Mouse (Mus musculus) lung, embryonic 16.5 days (tissue): ENCODE measurements around the gene Mapkapk2. TPM values are rescaled to one million over a fixed set of nuclear protein-coding genes. Genes with fewer than 3 reads are reported as not detected.
A peak's percentile ranks its signal among the peaks of the same experiment; 100 is the strongest.

ENCODE experiments used
- ATAC-seq: fragments of 200-750 bp; cut with Nextera tagmentation; 2 replicates; pipeline ENCODE4 v1.8.0; 2017; ENCODE audit warnings: low read depth, mild to moderate bottlenecking, moderate library complexity
- H3K27ac ChIP-seq: fragments of 300-500 bp; sonication (generic); 2 replicates; pipeline ENCODE4 v1.5.1; 2014; ENCODE audit warnings: mild to moderate bottlenecking, control low read depth, low read length
- H3K27me3 ChIP-seq: fragments of 300-500 bp; sonication (generic); 2 replicates; pipeline ENCODE4 v1.6.1; 2014; ENCODE audit warnings: low read depth, low read length, mixed read lengths; ENCODE audit not compliant: control insufficient read depth, insufficient read depth
- H3K36me3 ChIP-seq: fragments of 300-500 bp; sonication (generic); 2 replicates; pipeline ENCODE4 v1.6.1; 2014; ENCODE audit warnings: low read length; ENCODE audit not compliant: control insufficient read depth, insufficient read depth
- H3K4me1 ChIP-seq: fragments of 300-500 bp; sonication (generic); replicated peaks from 2 replicates; pipeline ENCODE4 v1.6.1; 2014; ENCODE audit warnings: low read length, mixed read lengths; ENCODE audit not compliant: control insufficient read depth, insufficient read depth
- H3K4me2 ChIP-seq: fragments of 300-500 bp; sonication (generic); 2 replicates; pipeline ENCODE4 v1.6.1; 2014; ENCODE audit warnings: low read depth, low read length, control low read depth
- H3K4me3 ChIP-seq: fragments of 300-500 bp; sonication (generic); 2 replicates; pipeline ENCODE4 v1.5.1; 2014; ENCODE audit warnings: mild to moderate bottlenecking, low read length, control low read depth
- H3K9ac ChIP-seq: fragments of 300-500 bp; sonication (generic); 2 replicates; pipeline ENCODE4 v1.6.1; 2014; ENCODE audit warnings: low read length, control low read depth
- H3K9me3 ChIP-seq: fragments of 300-500 bp; sonication (generic); 2 replicates; pipeline ENCODE4 v1.6.1; 2016; ENCODE audit warnings: low read length; ENCODE audit not compliant: control insufficient read depth
- WGBS: fragments of 180-500 bp; shearing (Covaris S2); extraction: QIAGEN DNeasy Blood & Tissue Kit; methylation state at CpG from one replicate; pipeline ENCODE4 v1.1.7; 2014; 5-methylcytosine and 5-hydroxymethylcytosine counted together
- polyA plus RNA-seq: library from polyadenylated mRNA; unstranded; fragments of >200 nt; fragmentation: Nextera tagmentation; extraction: Ambion mirVana; gene quantifications from 2 replicates; pipeline ENCODE4 v1.2.1, GENCODE M21; 2015

Mapkapk2 gene
- polyA plus RNA-seq, 1 experiment from 2014 or later, result 41.3 TPM

- 0 out of 2 replicates have a peak overlapping the region, but pooled peaks have one; percentile 12 for H3K4me2 ChIP-seq
- no peak overlapping the region for H3K27ac ChIP-seq
- ATAC-seq, result no peak
- no peak overlapping the region for H3K9ac ChIP-seq
- peaks cover 2% of the 10 kb centered on the region; the same call in 1 of the 2 replicates for H3K4me1 ChIP-seq
- H3K36me3 ChIP-seq, result no peaks in the 10 kb centered on the region
- no peaks in the 10 kb centered on the region for H3K9me3 ChIP-seq
- peak overlapping the region; percentile 21 for H3K4me3 ChIP-seq
- 24% methylated on average over 5 of the region's 5 CpGs for WGBS
- no peaks in the 10 kb centered on the region for H3K27me3 ChIP-seq
These were observed 39.5 kb upstream of the Mapkapk2 start for GRCm38 (mm10) chr1:131137111-131137510.

- Histone ChIP-seq H3K27ac (no peak overlapping the region), H3K4me2 (no peak overlapping the region), H3K9ac (no peak overlapping the region), H3K4me3 (no peak overlapping the region), H3K27me3 (no peaks in the 10 kb centered on the region), H3K4me1 (peaks cover 2% of the 10 kb centered on the region; the same call in 1 of the 2 replicates), H3K36me3 (no peaks in the 10 kb centered on the region), H3K9me3 (no peaks in the 10 kb centered on the region)
- no peak for ATAC-seq
- WGBS, result 68% methylated on average over 10 of the region's 10 CpGs
These were observed 38.5 kb upstream of the Mapkapk2 start for GRCm38 (mm10) chr1:131135960-131136629.

GRCm38 (mm10) chr1:131134942-131135522 lies 37.4 kb upstream of the Mapkapk2 start:
- Histone ChIP-seq H3K27ac (no peak overlapping the region), H3K36me3 (no peaks in the 10 kb centered on the region), H3K9me3 (no peaks in the 10 kb centered on the region), H3K27me3 (no peaks in the 10 kb centered on the region), H3K4me2 (no peak overlapping the region), H3K4me3 (no peak overlapping the region), H3K4me1 (peaks cover 2% of the 10 kb centered on the region; the same call in 1 of the 2 replicates), H3K9ac (no peak overlapping the region)
- no peak for ATAC-seq
- 45% methylated on average over 8 of the region's 8 CpGs for WGBS

- Histone ChIP-seq H3K9me3 (no peaks in the 10 kb centered on the region), H3K4me2 (no peak overlapping the region), H3K9ac (no peak overlapping the region), H3K4me3 (no peak overlapping the region), H3K4me1 (peaks cover 2% of the 10 kb centered on the region; the same call in 1 of the 2 replicates), H3K27ac (no peak overlapping the region), H3K36me3 (peaks cover 6% of the 10 kb centered on the region), H3K27me3 (no peaks in the 10 kb centered on the region)
- no peak for ATAC-seq
- WGBS, result 67% methylated on average over 6 of the region's 6 CpGs
These were observed 36.6 kb upstream of the Mapkapk2 start for GRCm38 (mm10) chr1:131134231-131134630.

GRCm38 (mm10) chr1:131125987-131126744 lies 28.5 kb upstream of the Mapkapk2 start:
- H3K27me3 ChIP-seq, result no peaks in the 10 kb centered on the region
- no peak for ATAC-seq
- peaks cover 10% of the 10 kb centered on the region for H3K36me3 ChIP-seq
- no peak overlapping the region for H3K27ac ChIP-seq
- no peak overlapping the region for H3K4me3 ChIP-seq
- no peak overlapping the region for H3K4me2 ChIP-seq
- no peaks in the 10 kb centered on the region for H3K9me3 ChIP-seq
- WGBS, result 42% methylated on average over 11 of the region's 11 CpGs
- no peaks in the 10 kb centered on the region for H3K4me1 ChIP-seq
- no peak overlapping the region for H3K9ac ChIP-seq

GRCm38 (mm10) chr1:131123522-131124265 lies 26.1 kb upstream of the Mapkapk2 start:
- H3K27me3 ChIP-seq, result no peaks in the 10 kb centered on the region
- peaks cover 4% of the 10 kb centered on the region; the same call in 1 of the 2 replicates for H3K4me1 ChIP-seq
- no peak overlapping the region for H3K9ac ChIP-seq
- H3K27ac ChIP-seq, result no peak overlapping the region
- no peak overlapping the region for H3K4me3 ChIP-seq
- H3K4me2 ChIP-seq, result no peak overlapping the region
- H3K9me3 ChIP-seq, result no peaks in the 10 kb centered on the region
- ATAC-seq, result no peak
- H3K36me3 ChIP-seq, result no peaks in the 10 kb centered on the region
- 45% methylated on average over 10 of the region's 10 CpGs for WGBS

- H3K27me3 ChIP-seq, result no peaks in the 10 kb centered on the region
- ATAC-seq, result no peak
- WGBS, result 46% methylated on average over 3 of the region's 3 CpGs
- no peaks in the 10 kb centered on the region for H3K36me3 ChIP-seq
- H3K4me1 ChIP-seq, result peaks cover 4% of the 10 kb centered on the region; the same call in 1 of the 2 replicates
- H3K4me2 ChIP-seq, result no peak overlapping the region
- no peak overlapping the region for H3K4me3 ChIP-seq
- H3K9ac ChIP-seq, result no peak overlapping the region
- no peaks in the 10 kb centered on the region for H3K9me3 ChIP-seq
- H3K27ac ChIP-seq, result no peak overlapping the region
These were observed 24.4 kb upstream of the Mapkapk2 start for GRCm38 (mm10) chr1:131121987-131122386.

- Histone ChIP-seq H3K9me3 (no peaks in the 10 kb centered on the region), H3K4me2 (no peak overlapping the region), H3K27ac (peak overlapping the region; percentile 18; the same call in 1 of the 2 replicates), H3K36me3 (no peaks in the 10 kb centered on the region), H3K9ac (no peak overlapping the region), H3K4me1 (peaks cover 8% of the 10 kb centered on the region), H3K27me3 (no peaks in the 10 kb centered on the region), H3K4me3 (no peak overlapping the region)
- peak; percentile 35; the same call in 1 of the 2 replicates for ATAC-seq
- whole genome bisulfite sequencing, result 54% methylated on average over 2 of the region's 2 CpGs
These were observed 21.4 kb upstream of the Mapkapk2 start for GRCm38 (mm10) chr1:131119026-131119425.
